Mouse (Mus musculus) neural tube, embryonic 12.5 days (tissue): ENCODE data around the gene Hip1. TPM values are rescaled to one million over a fixed set of nuclear protein-coding genes. Genes with fewer than 3 reads are reported as not detected.

Experiments
- ATAC-seq: fragments of 200-750 bp; cut with Nextera tagmentation; 2 replicates; pipeline ENCODE4 v1.8.0; 2017; ENCODE audit warnings: low read depth, mild to moderate bottlenecking, moderate TSS enrichment, moderate library complexity; ENCODE audit not compliant: low FRiP score
- H3K27ac ChIP-seq: fragments of 300-500 bp; sonication (generic); 2 replicates; pipeline ENCODE4 v1.5.1; 2016
- H3K27me3 ChIP-seq: fragments of 300-500 bp; sonication (generic); replicated peaks from 2 replicates; pipeline ENCODE4 v1.6.1; 2016; ENCODE audit warnings: mild to moderate bottlenecking
- H3K36me3 ChIP-seq: fragments of 300-500 bp; sonication (generic); 2 replicates; pipeline ENCODE4 v1.6.1; 2016; ENCODE audit warnings: mild to moderate bottlenecking
- H3K4me1 ChIP-seq: fragments of 300-500 bp; sonication (generic); 2 replicates; pipeline ENCODE4 v1.6.1; 2016
- H3K4me2 ChIP-seq: fragments of 300-500 bp; sonication (generic); replicated peaks from 2 replicates; pipeline ENCODE4 v1.6.1; 2016; ENCODE audit warnings: mild to moderate bottlenecking
- H3K4me3 ChIP-seq: fragments of 300-500 bp; sonication (generic); 2 replicates; pipeline ENCODE4 v1.5.1; 2016
- H3K9ac ChIP-seq: fragments of 300-500 bp; sonication (generic); 2 replicates; pipeline ENCODE4 v1.6.1; 2016; ENCODE audit warnings: mild to moderate bottlenecking
- H3K9me3 ChIP-seq: fragments of 300-500 bp; sonication (generic); 2 replicates; pipeline ENCODE4 v1.6.1; 2016; ENCODE audit warnings: mild to moderate bottlenecking
- WGBS: fragments of 180-500 bp; shearing (Covaris S2); methylation state at CpG from one replicate; pipeline ENCODE4 v1.1.7; 2016; 5-methylcytosine and 5-hydroxymethylcytosine counted together
- polyA plus RNA-seq: library from polyadenylated mRNA; unstranded; fragments of >200 nt; fragmentation: Nextera tagmentation; extraction: Ambion mirVana; gene quantifications from 2 replicates; pipeline ENCODE4 v1.2.1, GENCODE M21; 2016

Gene Hip1
- polyA plus RNA-seq, 1 experiment from 2014 or later: 60.0 TPM

GRCm38 (mm10) chr5:135529310-135529709, 15.6 kb downstream of the Hip1 start:
- Histone ChIP-seq H3K4me1 (peaks cover 2% of the 10 kb centered on the region; the same call in 1 of the 2 replicates), H3K4me2 (no peak overlapping the region), H3K36me3 (peaks cover 7% of the 10 kb centered on the region; the same call in 1 of the 2 replicates), H3K4me3 (no peak overlapping the region), H3K9me3 (no peaks in the 10 kb centered on the region), H3K27me3 (no peaks in the 10 kb centered on the region), H3K9ac (no peak overlapping the region), H3K27ac (no peak overlapping the region)
- 78% methylated on average over 3 of the region's 3 CpGs for WGBS
- no peak for ATAC-seq

- H3K36me3 ChIP-seq: peaks cover 7% of the 10 kb centered on the region; the same call in 1 of the 2 replicates
- 20% methylated on average over 7 of the region's 7 CpGs for WGBS
- H3K4me3 ChIP-seq: no peak overlapping the region
- no peak overlapping the region for H3K4me2 ChIP-seq
- no peak overlapping the region for H3K9ac ChIP-seq
- peaks cover 2% of the 10 kb centered on the region; the same call in 1 of the 2 replicates for H3K4me1 ChIP-seq
- ATAC-seq: no peak
- H3K27ac ChIP-seq: no peak overlapping the region
- H3K27me3 ChIP-seq: no peaks in the 10 kb centered on the region
- no peaks in the 10 kb centered on the region for H3K9me3 ChIP-seq
Measured at GRCm38 (mm10) chr5:135527986-135528385, 16.9 kb downstream of the Hip1 start.

- H3K27me3 ChIP-seq: no peaks in the 10 kb centered on the region
- no peak for ATAC-seq
- H3K9ac ChIP-seq: no peak overlapping the region
- H3K36me3 ChIP-seq: peaks cover 7% of the 10 kb centered on the region; the same call in 1 of the 2 replicates
- H3K4me1 ChIP-seq: peaks cover 2% of the 10 kb centered on the region; the same call in 1 of the 2 replicates
- H3K4me2 ChIP-seq: no peak overlapping the region
- H3K9me3 ChIP-seq: no peaks in the 10 kb centered on the region
- 81% methylated on average over 11 of the region's 11 CpGs for WGBS
- no peak overlapping the region for H3K27ac ChIP-seq
- H3K4me3 ChIP-seq: no peak overlapping the region
Measured at GRCm38 (mm10) chr5:135524660-135525560, 20.0 kb downstream of the Hip1 start.

GRCm38 (mm10) chr5:135524087-135524486, 20.8 kb downstream of the Hip1 start:
- no peak overlapping the region for H3K27ac ChIP-seq
- no peaks in the 10 kb centered on the region for H3K9me3 ChIP-seq
- 90% methylated on average over 2 of the region's 2 CpGs for WGBS
- no peak for ATAC-seq
- peaks cover 7% of the 10 kb centered on the region; the same call in 1 of the 2 replicates for H3K36me3 ChIP-seq
- H3K4me2 ChIP-seq: no peak overlapping the region
- peaks cover 2% of the 10 kb centered on the region; the same call in 1 of the 2 replicates for H3K4me1 ChIP-seq
- H3K9ac ChIP-seq: no peak overlapping the region
- H3K4me3 ChIP-seq: no peak overlapping the region
- no peaks in the 10 kb centered on the region for H3K27me3 ChIP-seq

GRCm38 (mm10) chr5:135522111-135522722, 22.7 kb downstream of the Hip1 start:
- Histone ChIP-seq H3K4me2 (no peak overlapping the region), H3K4me3 (no peak overlapping the region), H3K9ac (no peak overlapping the region), H3K27me3 (no peaks in the 10 kb centered on the region), H3K4me1 (no peaks in the 10 kb centered on the region), H3K36me3 (peaks cover 6% of the 10 kb centered on the region; the same call in 1 of the 2 replicates), H3K27ac (no peak overlapping the region), H3K9me3 (no peaks in the 10 kb centered on the region)
- no peak for ATAC-seq
- WGBS: 86% methylated on average over 9 of the region's 9 CpGs

GRCm38 (mm10) chr5:135517348-135517883, 27.5 kb downstream of the Hip1 start:
- no peaks in the 10 kb centered on the region for H3K27me3 ChIP-seq
- no peak overlapping the region for H3K4me3 ChIP-seq
- ATAC-seq: no peak
- WGBS: 92% methylated on average over 5 of the region's 5 CpGs
- H3K36me3 ChIP-seq: peaks cover 17% of the 10 kb centered on the region
- no peaks in the 10 kb centered on the region for H3K4me1 ChIP-seq
- H3K9me3 ChIP-seq: 0 out of 2 replicates have a peak, but pooled peaks cover 5% of the 10 kb centered on the region
- H3K27ac ChIP-seq: no peak overlapping the region
- H3K9ac ChIP-seq: no peak overlapping the region
- no peak overlapping the region for H3K4me2 ChIP-seq

- Histone ChIP-seq H3K9ac (no peak overlapping the region), H3K4me1 (0 out of 2 replicates have a peak, but pooled peaks cover 3% of the 10 kb centered on the region), H3K4me2 (no peak overlapping the region), H3K27ac (no peak overlapping the region), H3K4me3 (no peak overlapping the region), H3K9me3 (0 out of 2 replicates have a peak, but pooled peaks cover 5% of the 10 kb centered on the region), H3K27me3 (no peaks in the 10 kb centered on the region), H3K36me3 (peaks cover 14% of the 10 kb centered on the region)
- WGBS: 43% methylated on average over 4 of the region's 4 CpGs
- no peak for ATAC-seq
Measured at GRCm38 (mm10) chr5:135513131-135513530, 31.8 kb downstream of the Hip1 start.

- H3K36me3 ChIP-seq: 0 out of 2 replicates have a peak, but pooled peaks cover 4% of the 10 kb centered on the region
- 62% methylated on average over 5 of the region's 5 CpGs for WGBS
- no peak overlapping the region for H3K27ac ChIP-seq
- H3K9ac ChIP-seq: no peak overlapping the region
- no peaks in the 10 kb centered on the region for H3K27me3 ChIP-seq
- peaks cover 9% of the 10 kb centered on the region; the same call in 1 of the 2 replicates for H3K4me1 ChIP-seq
- ATAC-seq: no peak
- no peak overlapping the region for H3K4me2 ChIP-seq
- H3K4me3 ChIP-seq: no peak overlapping the region
- peaks cover 9% of the 10 kb centered on the region; the same call in 1 of the 2 replicates for H3K9me3 ChIP-seq
Measured at GRCm38 (mm10) chr5:135511105-135511504, 33.8 kb downstream of the Hip1 start.

- H3K9me3 ChIP-seq: peaks cover 4% of the 10 kb centered on the region; the same call in 1 of the 2 replicates
- no peak for ATAC-seq
- no peaks in the 10 kb centered on the region for H3K27me3 ChIP-seq
- no peak overlapping the region for H3K27ac ChIP-seq
- H3K4me2 ChIP-seq: no peak overlapping the region
- H3K4me3 ChIP-seq: no peak overlapping the region
- H3K36me3 ChIP-seq: no peaks in the 10 kb centered on the region
- WGBS: 90% methylated on average over 3 of the region's 3 CpGs
- H3K9ac ChIP-seq: no peak overlapping the region
- H3K4me1 ChIP-seq: peaks cover 9% of the 10 kb centered on the region; the same call in 1 of the 2 replicates
Measured at GRCm38 (mm10) chr5:135508284-135508683, 36.6 kb downstream of the Hip1 start.

GRCm38 (mm10) chr5:135507561-135508273, 37.2 kb downstream of the Hip1 start:
- H3K27me3 ChIP-seq: no peaks in the 10 kb centered on the region
- ATAC-seq: no peak
- no peak overlapping the region for H3K27ac ChIP-seq
- WGBS: 57% methylated on average over 18 of the region's 18 CpGs
- peaks cover 4% of the 10 kb centered on the region; the same call in 1 of the 2 replicates for H3K9me3 ChIP-seq
- peaks cover 9% of the 10 kb centered on the region; the same call in 1 of the 2 replicates for H3K4me1 ChIP-seq
- no peak overlapping the region for H3K4me2 ChIP-seq
- H3K9ac ChIP-seq: no peak overlapping the region
- no peak overlapping the region for H3K4me3 ChIP-seq
- H3K36me3 ChIP-seq: no peaks in the 10 kb centered on the region

GRCm38 (mm10) chr5:135505442-135505841, 39.5 kb downstream of the Hip1 start:
- no peak overlapping the region for H3K4me2 ChIP-seq
- no peak overlapping the region for H3K27ac ChIP-seq
- WGBS: 74% methylated on average over 5 of the region's 5 CpGs
- no peaks in the 10 kb centered on the region for H3K36me3 ChIP-seq
- peaks cover 4% of the 10 kb centered on the region; the same call in 1 of the 2 replicates for H3K9me3 ChIP-seq
- H3K27me3 ChIP-seq: no peaks in the 10 kb centered on the region
- no peak for ATAC-seq
- no peak overlapping the region for H3K4me3 ChIP-seq
- H3K9ac ChIP-seq: no peak overlapping the region
- H3K4me1 ChIP-seq: peaks cover 20% of the 10 kb centered on the region; the same call in 1 of the 2 replicates
